Mouse (Mus musculus): ENCODE measurements at regions not wholly inside any gene's neighbourhood (a gene's known extent, or its start where the extent isn't known, plus 50 kb on each side); places are given as distances from the start of the nearest gene placed in this dataset. TPM values are rescaled to one million over a fixed set of nuclear protein-coding genes. Genes with fewer than 3 reads are reported as not detected.

DNA sequence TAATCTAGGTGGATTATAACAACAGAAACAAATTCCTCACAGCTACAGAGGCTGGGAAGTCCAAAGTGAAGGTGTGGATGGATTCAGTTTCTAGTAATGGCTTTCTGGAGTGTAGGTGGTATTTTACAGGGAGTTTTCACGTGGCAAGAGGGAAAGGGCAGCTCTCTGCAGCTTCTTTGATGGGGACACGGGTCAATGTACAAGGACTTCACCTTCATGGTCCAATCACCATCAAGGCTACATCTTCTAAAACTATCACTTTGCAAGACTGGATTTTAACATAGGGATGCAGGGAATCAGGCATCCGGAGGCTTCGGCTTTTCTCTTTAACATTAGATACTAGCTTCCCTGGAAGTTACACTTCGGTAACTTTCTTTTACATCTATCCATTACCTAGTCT, 642.4 kb upstream of the Tmpo start:
- no peak overlapping the region for H3K27ac ChIP-seq
- no peak overlapping the region for H3K9ac ChIP-seq
- no peaks in the 10 kb centered on the region for H3K27me3 ChIP-seq
- H3K4me2 ChIP-seq = no peak overlapping the region
- 88% methylated on average over 5 of the region's 5 CpGs for WGBS
- no peak for ATAC-seq
- H3K9me3 ChIP-seq (replicated peaks) = no peaks in the 10 kb centered on the region
- H3K4me3 ChIP-seq = no peak overlapping the region
- 0 out of 2 replicates have a peak, but pooled peaks cover 3% of the 10 kb centered on the region for H3K4me1 ChIP-seq
- no peaks in the 10 kb centered on the region for H3K36me3 ChIP-seq (ENCODE audit: poor library complexity, severe bottlenecking)

DNA sequence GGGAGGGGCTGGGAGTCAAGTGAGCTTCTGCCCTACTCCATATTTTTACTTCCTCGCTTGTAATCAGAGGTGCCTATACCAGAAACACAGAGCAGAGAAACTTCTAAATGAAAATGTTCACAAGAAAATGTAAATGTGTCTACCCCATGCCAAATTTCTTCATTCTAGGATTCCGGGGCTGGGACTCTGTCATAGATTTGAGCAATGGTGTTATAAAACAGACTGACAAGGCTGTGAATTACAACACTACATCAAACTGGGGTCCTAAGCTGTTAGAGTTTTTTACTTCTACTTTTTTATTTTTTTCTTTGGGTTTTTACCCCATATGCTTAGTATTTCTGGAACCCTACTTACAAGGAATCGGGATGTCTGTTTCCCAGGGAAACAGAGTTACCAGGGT, 623.8 kb upstream of the Tmpo start:
- no peak overlapping the region for H3K27ac ChIP-seq

More for the DNA sequence above, 623.8 kb upstream of the Tmpo start:
- no peaks in the 10 kb centered on the region for H3K27me3 ChIP-seq
- no peak; the same call in 1 of the 2 replicates for ATAC-seq
- H3K9me3 ChIP-seq (replicated peaks) = no peaks in the 10 kb centered on the region
- no peak overlapping the region for H3K4me3 ChIP-seq
- H3K4me1 ChIP-seq = no peaks in the 10 kb centered on the region
- H3K36me3 ChIP-seq (ENCODE audit: poor library complexity, severe bottlenecking) = no peaks in the 10 kb centered on the region
- H3K9ac ChIP-seq = no peak overlapping the region
- 89% methylated on average over 3 of the region's 3 CpGs for WGBS
- no peak overlapping the region for H3K4me2 ChIP-seq

MicroRNAs encoded in the stretch of these regions (microRNA counts, 519-probe panel; counts per million panel counts)
- 6,730 counts per million, percentile 99 among the panel's probes with 10 or more counts for microRNA mmu-miR-135a

Small RNAs in the stretch of these regions (microRNA-seq; reads per million reads assigned to microRNA genes)
- gene Gm22582 (not detected), gene Mir1251 (284 reads per million, percentile 64 among the genes with 10 or more reads in this experiment), gene Mir135a-2 (169 reads per million, percentile 56 among the genes with 10 or more reads in this experiment)

Measured in forebrain, embryonic 13.5 days (tissue).